Mouse (Mus musculus): ENCODE measurements around the gene Rassf7.

DNA sequence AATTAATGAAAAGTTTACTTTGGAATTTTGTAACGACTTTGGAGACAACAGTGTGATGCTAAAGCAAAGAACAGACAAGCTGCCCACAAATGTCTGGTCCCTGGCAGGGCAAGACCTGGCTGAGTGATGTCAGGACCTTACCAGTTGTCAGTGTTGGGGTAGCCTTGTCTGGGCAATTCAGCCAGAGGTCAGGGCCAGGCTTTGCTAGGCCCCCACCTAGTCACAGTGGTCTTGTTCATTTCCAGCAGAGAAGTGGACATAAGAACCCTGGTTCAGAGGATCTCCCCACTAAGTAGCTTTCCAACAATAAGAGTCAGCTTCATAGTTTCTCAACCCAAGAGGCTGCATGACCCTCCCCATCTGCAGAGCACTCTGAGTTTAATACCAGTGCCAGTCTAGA lies 4.7 kb downstream of the Rassf7 start:
- no peak for TF ChIP-seq POLR2A (IDR thresholded peaks at IDR 0.05; ENCODE audit: insufficient read length, low read depth)
- no peak for TF ChIP-seq E2F4 (IDR thresholded peaks at IDR 0.05; ENCODE audit: insufficient read depth)
- TF ChIP-seq POLR2AphosphoS2 (IDR thresholded peaks at IDR 0.05; ENCODE audit: insufficient read length, low read depth): no peak
- TF ChIP-seq MAX (IDR thresholded peaks at IDR 0.05; ENCODE audit: low read depth): no peak
- TF ChIP-seq CEBPB (IDR thresholded peaks at IDR 0.05; ENCODE audit: insufficient read depth, poor library complexity, severe bottlenecking): no peak
- TF ChIP-seq USF1 (IDR thresholded peaks at IDR 0.05; ENCODE audit: low read depth): no peak
- TF ChIP-seq MYOD1 (IDR thresholded peaks at IDR 0.05; ENCODE audit: control insufficient read depth in 1 of 3, insufficient read length in 2 of 3, low read depth in 2 of 3): no peak
- TF ChIP-seq MYOG (IDR thresholded peaks at IDR 0.05; ENCODE audit: control insufficient read depth in 1 of 3, insufficient read depth in 1 of 3, insufficient read length in 2 of 3, low read depth in 2 of 3): no peak
- no peak for TF ChIP-seq TCF12 (IDR thresholded peaks at IDR 0.05; ENCODE audit: insufficient read depth, poor library complexity, severe bottlenecking)
